Mouse (Mus musculus) layer of hippocampus, adult 9-11 months (tissue): ENCODE results near the gene Efna4.
A peak's percentile ranks its signal among the peaks of the same experiment; 100 is the strongest.

Source experiments
- DNase-seq: peaks from one replicate; pipeline ENCODE4 v3.0.0; 2022

Efna4 gene

GRCm38 (mm10) chr3:89300514-89300913, 37.3 kb downstream of the Efna4 start:
- DNase-seq, result no peak

DNA sequence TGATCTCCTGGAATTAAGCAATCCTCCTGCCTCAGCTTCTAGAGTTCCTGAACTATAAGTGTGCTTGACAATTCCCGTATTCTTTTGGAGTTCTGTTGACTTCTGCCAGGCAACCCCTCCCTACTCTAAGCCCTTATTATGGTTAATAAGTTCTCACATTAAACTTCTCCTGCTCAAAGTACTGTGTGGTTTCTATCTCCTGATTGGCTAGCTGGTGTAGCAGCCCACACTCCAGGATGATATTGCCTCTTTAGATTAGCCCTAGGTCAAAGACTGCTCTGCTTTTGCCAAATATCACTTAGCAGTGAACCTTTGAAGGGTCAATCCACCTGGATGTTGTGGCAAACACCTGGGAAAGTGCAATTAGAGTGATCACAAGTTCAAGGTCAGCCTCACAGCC, 37.8 kb downstream of the Efna4 start:
- DNase-seq, result no peak

- DNase-seq, result no peak
Measured at GRCm38 (mm10) chr3:89299499-89299898, 38.3 kb downstream of the Efna4 start.

DNA sequence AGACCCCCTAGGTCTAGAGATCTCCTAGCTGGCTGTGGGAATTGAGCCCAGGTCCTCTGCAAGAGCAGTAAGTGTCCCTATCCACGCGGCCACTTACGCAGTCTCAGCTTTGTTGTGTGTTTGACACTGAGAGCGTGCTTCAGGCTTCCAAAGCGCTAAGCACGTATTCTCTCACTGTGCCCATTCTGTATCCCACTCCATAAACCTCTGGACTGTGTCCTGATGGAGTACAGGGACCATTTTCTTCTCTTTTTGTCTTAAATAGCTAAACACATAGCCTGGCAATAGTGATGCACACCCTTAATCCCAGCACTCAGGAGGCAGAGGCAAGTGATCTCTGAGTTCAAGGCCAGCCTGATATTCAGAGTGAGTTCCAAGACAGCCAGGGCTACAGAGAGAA, 38.9 kb downstream of the Efna4 start:
- DNase-seq, result no peak

- no peak for DNase-seq
Measured at GRCm38 (mm10) chr3:89296761-89297396, 40.9 kb downstream of the Efna4 start.

DNA sequence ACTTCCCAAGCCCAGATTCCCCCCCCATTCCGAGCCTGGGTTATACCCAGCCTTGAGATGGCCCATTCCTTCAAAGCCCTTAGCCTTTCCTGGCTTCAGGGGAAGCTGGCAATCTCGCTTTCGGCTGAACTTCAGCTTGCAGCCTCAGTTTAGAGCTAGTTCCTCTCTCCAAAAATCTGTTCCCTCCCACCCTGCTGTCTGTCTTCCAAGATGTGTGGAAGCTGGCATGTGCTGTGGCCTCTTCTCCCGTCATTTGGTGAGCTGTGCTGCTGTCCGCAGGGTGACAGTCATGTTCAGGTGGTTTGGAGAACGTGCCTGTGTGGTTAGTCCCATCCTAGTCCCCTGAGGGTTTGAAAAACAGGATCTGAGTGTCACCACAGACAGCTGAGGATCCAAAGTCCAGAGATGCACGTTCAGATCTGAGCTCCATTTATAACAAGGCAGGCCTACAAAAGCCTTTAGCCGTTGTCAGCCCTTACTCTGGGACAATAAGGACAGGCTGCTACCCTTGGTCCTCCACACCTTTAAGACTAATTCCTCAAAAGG, 42.1 kb downstream of the Efna4 start:
- peak; percentile 54 for DNase-seq

DNA sequence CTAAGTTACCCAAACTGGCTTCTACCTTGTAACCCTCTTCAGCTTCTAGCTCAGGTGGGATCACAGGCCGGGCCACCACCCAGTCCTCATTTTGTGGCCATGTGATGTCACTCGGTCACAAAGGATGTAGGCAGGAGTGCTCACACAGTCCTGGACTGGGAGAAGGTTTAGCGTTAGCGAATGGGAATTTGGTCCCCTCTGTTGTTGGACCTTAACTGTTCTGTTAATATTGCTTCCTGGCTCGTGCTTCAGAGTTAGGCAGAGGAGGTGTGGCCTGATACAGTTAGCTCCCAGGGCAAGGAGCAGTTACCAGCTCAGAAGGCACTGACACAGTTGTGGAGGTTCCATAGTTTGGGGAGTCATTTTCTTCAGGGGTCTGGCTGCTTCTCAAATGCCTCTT, 43.6 kb downstream of the Efna4 start:
- DNase-seq, result no peak

DNA sequence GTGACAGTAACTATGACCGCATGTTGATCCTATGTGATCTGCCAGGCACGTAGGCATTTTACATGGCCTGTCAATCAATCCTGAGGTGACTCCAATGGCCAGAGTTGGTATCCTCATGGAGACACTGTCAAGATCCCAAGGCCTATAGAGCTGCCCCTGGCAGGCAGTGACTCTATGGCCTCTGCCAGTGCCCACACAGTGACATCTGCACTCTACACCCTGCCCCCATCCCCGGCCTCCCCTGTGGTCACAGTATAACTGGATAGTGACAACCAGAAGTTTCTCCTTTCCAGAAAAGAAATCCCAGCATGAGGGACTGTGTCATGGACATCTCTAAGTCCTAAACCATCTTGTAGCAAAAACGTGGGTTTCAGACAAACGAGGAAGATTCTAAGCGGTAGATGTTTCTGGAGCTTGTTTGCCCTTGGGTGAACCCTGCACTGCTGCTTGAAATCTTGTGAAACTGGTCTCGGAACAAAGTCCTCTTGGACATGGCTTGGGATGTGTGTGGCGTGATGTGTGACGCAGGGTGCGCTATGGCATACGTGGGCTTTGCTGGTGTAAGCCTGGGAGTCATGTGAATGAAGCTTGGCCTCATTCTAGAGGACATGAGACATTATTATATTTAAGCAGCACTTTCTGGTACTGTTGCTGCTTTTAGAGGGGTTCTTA, 44.4 kb downstream of the Efna4 start:
- DNase-seq, result no peak

DNA sequence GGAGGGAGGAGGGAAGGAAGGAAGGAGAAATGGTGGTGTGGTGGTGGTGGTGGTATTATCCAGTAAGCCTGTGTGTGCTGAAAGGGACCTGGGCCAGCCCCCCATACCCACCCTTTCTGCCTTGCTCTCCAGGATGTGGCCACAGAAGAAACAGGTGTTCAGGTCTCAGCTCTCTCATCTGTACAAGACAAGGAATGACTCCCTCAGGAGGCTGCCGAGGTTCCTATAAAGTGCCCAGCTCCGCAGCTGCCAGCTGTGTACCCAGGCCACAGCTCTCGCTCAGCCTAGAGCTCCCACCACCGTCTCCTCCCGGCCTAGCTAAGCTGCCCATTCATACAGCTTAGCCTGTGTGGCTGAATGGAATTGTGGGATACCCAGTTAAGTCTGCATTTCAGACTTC, 45.5 kb downstream of the Efna4 start:
- no peak for DNase-seq

DNA sequence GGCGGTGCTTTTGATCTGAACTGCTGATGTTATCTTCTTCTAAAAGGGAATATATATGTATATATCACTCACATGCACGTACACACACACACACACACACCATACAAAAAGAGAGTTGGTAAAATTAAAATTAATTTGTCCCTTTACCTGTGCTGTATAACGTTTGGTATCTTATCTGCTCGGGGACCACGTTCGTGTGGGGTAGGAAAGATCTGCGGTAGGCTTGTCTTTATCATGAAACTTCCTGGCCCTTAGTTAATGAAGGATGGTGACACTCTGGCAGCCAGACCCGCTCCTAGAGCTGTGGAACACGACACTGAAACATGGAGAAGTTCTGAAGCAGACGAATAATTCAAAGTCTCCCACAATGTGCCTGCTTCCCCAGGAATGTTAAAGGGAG, 46.0 kb downstream of the Efna4 start:
- no peak for DNase-seq

- no peak for DNase-seq
Measured at GRCm38 (mm10) chr3:89288503-89288928, 49.3 kb downstream of the Efna4 start.

DNA sequence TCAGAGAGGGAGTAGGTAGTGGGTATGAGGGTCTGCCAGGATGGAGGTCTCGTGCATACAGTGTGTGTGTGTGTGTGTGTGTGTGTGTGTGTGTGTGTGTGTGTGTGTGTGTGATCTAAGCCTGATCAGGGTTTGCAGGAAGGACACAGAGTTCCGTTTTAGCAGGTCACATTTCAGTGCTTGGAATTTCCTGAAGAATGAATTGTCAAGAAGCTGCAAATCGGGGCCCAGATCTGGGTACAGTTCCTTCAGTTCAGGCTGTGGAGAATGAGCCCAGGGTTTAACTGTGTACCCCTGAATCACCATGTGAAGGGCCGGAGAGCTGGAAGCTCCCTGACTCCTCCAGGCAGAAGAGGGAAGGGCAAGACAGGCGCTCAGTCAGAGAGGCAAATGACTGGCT, 50.5 kb downstream of the Efna4 start:
- no peak for DNase-seq

DNA sequence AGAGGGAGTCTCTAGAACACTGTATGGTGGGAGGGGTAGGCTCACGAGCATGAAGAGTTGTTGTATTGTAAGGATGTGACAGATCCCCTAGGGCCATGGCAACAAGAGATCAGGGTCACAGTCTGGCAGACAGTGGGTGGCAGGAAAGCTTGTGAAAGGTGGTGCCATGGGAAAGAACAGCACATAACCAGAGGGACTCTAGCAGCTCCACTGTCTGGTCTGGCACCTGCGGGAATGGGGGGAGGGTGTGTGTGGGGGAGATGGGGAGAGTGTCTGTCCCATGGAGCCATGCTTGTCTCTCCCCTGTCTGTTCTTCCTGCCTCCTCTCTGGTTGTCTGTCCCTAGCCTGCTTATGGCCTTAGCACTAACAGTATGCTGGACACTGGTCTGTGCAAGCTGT, 52.3 kb downstream of the Efna4 start:
- DNase-seq, result no peak

DNA sequence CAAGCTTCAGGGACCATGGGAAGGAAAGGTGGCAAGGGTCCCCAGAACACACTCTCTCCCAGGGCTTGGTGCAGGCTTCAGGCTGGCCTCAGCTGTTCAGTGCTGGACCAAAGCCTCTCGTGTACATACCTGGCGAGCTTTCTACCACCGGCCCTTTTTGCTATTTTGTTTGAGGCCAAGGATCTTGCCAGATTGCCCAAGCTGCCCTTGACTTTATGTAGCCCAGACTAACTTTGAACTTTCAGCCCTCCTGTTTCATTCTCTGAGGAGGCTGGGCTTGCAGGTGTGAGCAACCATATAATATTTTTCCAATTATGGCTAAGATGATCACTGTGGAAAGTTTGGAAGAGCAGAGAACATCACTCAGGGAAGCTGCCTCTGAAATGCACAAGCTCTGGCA, 53.6 kb downstream of the Efna4 start:
- DNase-seq, result no peak
